Mouse (Mus musculus): ENCODE data around the gene Rnf126.

- TF ChIP-seq CTCF (IDR thresholded peaks at IDR 0.05; ENCODE audit: extremely low read depth, insufficient read depth, low read length), result peak; percentile 41; the same call in 1 of the 2 replicates
- no peak for TF ChIP-seq POLR2A (IDR thresholded peaks at IDR 0.05; ENCODE audit: extremely low read depth, insufficient read depth, low read length)
These were observed 40.7 kb downstream of the Rnf126 start for GRCm38 (mm10) chr10:79726090-79726489.
